Mouse (Mus musculus): ENCODE measurements around the gene Fam209. TPM values are rescaled to one million over a fixed set of nuclear protein-coding genes. Genes with fewer than 3 reads are reported as not detected.

The Fam209 gene
- polyA plus RNA-seq (2014; fragmentation: Nextera tagmentation; extraction: Ambion mirVana), result 0.43 and 0.74 TPM in 2 replicates

DNA sequence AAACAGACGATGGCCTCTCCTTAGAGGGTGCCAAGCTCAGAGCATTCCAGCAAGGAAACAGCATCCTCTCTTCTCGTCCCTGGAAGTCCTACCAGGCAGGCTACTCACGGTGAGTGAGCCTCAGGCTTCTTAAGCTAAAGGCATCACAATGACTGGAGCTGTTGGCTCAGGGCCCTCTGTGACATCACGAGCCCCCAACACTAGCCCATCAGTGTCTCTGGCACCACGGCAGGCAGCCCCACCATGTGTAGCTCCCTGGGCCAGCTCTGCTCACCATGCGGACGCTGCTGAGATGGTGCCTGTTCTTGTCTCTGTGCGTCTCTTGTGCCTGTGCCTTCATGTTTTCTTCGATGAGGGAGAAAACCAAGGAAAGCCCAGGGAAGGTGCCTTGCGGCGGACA lies at the start of gene Fam209:
Fam209 (plus strand) TSS at position 203 of the 400 bp plus-strand sequence.
- Histone ChIP-seq H3K27me3 (replicated peaks; ENCODE audit: control insufficient read depth, insufficient read depth, low read length) (no peaks in the 10 kb centered on the region), H3K4me2 (no peak within 1 kb of the TSS), H3K4me1 (replicated peaks; ENCODE audit: control insufficient read depth, insufficient read depth, low read length) (peaks cover 3% of the 10 kb centered on the region; the same call in 1 of the 2 replicates), H3K36me3 (ENCODE audit: control insufficient read depth, insufficient read depth, low read length) (peaks cover 14% of the 10 kb centered on the region), H3K4me3 (ENCODE audit: low read depth, low read length) (no peak within 1 kb of the TSS), H3K9me3 (ENCODE audit: control insufficient read depth, low read length) (no peaks in the 10 kb centered on the region), H3K9ac (ENCODE audit: low read depth, low read length) (no peak within 1 kb of the TSS), H3K27ac (ENCODE audit: low read depth, low read length) (no peak within 1 kb of the TSS)
- DNase-seq (ENCODE audit: low spot score) (no peak), ATAC-seq (replicated peaks; ENCODE audit: low FRiP score) (no peak)
- WGBS, result 87% methylated on average over 11 of the region's 11 CpGs

DNA sequence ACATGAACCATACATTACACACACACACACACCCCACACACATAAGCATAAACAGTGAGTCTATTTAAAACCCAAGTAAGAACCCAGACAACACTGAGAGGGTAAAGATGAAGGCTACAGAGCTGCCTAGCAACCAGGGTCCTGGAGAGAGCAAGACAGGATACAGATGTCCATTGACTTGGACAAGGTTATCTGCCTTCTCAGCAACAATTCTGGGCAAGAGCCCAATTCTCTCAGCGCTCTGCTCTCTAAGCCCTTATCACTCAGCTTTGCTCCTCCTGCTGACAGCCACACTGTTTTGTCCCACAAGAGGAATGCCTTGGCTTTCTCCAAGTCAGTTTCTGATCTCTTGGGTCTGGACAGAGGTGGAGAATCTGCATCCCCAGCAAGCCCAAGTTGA lies 41.7 kb upstream of the Fam209 start:
- no peak overlapping the region for H3K4me2 ChIP-seq
- no peak for DNase-seq (ENCODE audit: low spot score)
- no peaks in the 10 kb centered on the region for H3K36me3 ChIP-seq (ENCODE audit: control insufficient read depth, insufficient read depth, low read length)
- H3K4me1 ChIP-seq (replicated peaks; ENCODE audit: control insufficient read depth, insufficient read depth, low read length), result no peaks in the 10 kb centered on the region; the same call in 1 of the 2 replicates
- H3K9me3 ChIP-seq (ENCODE audit: control insufficient read depth, low read length), result no peaks in the 10 kb centered on the region
- WGBS, result 52% methylated on average over 1 of the region's 1 CpGs
- H3K9ac ChIP-seq (ENCODE audit: low read depth, low read length), result no peak overlapping the region
- ATAC-seq (replicated peaks; ENCODE audit: low FRiP score), result peak; percentile 63
- no peaks in the 10 kb centered on the region for H3K27me3 ChIP-seq (replicated peaks; ENCODE audit: control insufficient read depth, insufficient read depth, low read length)
- H3K27ac ChIP-seq (ENCODE audit: low read depth, low read length), result no peak overlapping the region
- no peak overlapping the region for H3K4me3 ChIP-seq (ENCODE audit: low read depth, low read length)

DNA sequence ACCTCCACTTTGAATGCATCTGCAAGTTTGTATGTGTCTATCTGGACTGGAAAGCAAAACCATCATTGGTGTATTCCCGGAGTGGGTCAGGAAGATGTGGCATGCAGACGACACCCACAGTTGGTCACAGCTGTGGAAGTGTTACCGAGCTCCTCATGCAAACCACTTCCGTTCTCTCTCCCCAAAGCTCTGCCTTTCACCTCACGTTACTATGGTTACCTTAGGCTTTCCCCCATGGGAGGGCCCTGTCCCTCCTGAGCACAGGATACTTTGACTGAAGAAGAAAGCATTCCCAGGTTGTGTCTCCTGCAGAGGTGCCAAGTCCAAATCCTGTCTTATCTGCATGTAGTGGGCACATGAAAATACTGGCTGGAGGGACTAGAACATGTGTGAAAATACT lies 38.6 kb upstream of the Fam209 start:
- no peaks in the 10 kb centered on the region for H3K36me3 ChIP-seq (ENCODE audit: control insufficient read depth, insufficient read depth, low read length)
- WGBS, result 39% methylated on average over 5 of the region's 5 CpGs
- H3K27ac ChIP-seq (ENCODE audit: low read depth, low read length), result no peak overlapping the region
- no peak overlapping the region for H3K4me3 ChIP-seq (ENCODE audit: low read depth, low read length)
- H3K9ac ChIP-seq (ENCODE audit: low read depth, low read length), result no peak overlapping the region
- no peak for ATAC-seq (replicated peaks; ENCODE audit: low FRiP score)
- no peaks in the 10 kb centered on the region for H3K9me3 ChIP-seq (ENCODE audit: control insufficient read depth, low read length)
- no peak for DNase-seq (ENCODE audit: low spot score)
- H3K27me3 ChIP-seq (replicated peaks; ENCODE audit: control insufficient read depth, insufficient read depth, low read length), result no peaks in the 10 kb centered on the region
- H3K4me2 ChIP-seq, result no peak overlapping the region
- no peaks in the 10 kb centered on the region; the same call in 1 of the 2 replicates for H3K4me1 ChIP-seq (replicated peaks; ENCODE audit: control insufficient read depth, insufficient read depth, low read length)

DNA sequence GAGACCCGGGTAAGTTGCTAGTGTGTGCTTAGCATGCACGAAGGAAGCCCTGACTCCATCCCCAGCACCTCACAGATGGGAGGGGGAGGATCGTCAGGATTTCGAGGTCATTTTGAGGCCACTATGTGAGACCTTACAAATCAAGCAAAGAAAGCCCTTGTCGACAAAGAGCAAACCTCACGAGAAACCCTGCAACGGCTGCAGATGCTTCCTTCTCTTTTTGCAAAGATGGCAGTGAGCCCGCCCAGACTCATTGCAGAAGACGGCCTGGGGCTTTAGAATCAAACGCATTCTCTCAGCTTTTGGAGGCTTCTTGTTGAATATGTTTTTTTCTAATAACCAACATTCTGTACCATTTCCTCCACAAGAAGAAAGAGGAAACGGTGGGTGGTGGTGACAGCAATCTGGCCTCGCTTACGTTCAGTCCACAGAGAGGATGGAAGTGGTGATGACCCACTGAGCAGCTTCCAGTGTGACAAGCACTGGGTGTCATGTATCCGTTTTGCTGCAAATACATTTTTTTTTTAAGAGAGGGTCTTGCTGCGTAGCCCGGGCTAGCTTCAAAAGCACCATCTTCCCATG lies 34.9 kb upstream of the Fam209 start:
- H3K4me2 ChIP-seq, result no peak overlapping the region
- no peak overlapping the region for H3K9ac ChIP-seq (ENCODE audit: low read depth, low read length)
- H3K4me1 ChIP-seq (replicated peaks; ENCODE audit: control insufficient read depth, insufficient read depth, low read length), result peaks cover 13% of the 10 kb centered on the region
- H3K27me3 ChIP-seq (replicated peaks; ENCODE audit: control insufficient read depth, insufficient read depth, low read length), result no peaks in the 10 kb centered on the region
- H3K4me3 ChIP-seq (ENCODE audit: low read depth, low read length), result no peak overlapping the region
- DNase-seq (ENCODE audit: low spot score) (no peak), ATAC-seq (replicated peaks; ENCODE audit: low FRiP score) (no peak)
- H3K9me3 ChIP-seq (ENCODE audit: control insufficient read depth, low read length), result no peaks in the 10 kb centered on the region
- H3K27ac ChIP-seq (ENCODE audit: low read depth, low read length), result no peak overlapping the region
- H3K36me3 ChIP-seq (ENCODE audit: control insufficient read depth, insufficient read depth, low read length), result no peaks in the 10 kb centered on the region
- 53% methylated on average over 16 of the region's 16 CpGs for WGBS

DNA sequence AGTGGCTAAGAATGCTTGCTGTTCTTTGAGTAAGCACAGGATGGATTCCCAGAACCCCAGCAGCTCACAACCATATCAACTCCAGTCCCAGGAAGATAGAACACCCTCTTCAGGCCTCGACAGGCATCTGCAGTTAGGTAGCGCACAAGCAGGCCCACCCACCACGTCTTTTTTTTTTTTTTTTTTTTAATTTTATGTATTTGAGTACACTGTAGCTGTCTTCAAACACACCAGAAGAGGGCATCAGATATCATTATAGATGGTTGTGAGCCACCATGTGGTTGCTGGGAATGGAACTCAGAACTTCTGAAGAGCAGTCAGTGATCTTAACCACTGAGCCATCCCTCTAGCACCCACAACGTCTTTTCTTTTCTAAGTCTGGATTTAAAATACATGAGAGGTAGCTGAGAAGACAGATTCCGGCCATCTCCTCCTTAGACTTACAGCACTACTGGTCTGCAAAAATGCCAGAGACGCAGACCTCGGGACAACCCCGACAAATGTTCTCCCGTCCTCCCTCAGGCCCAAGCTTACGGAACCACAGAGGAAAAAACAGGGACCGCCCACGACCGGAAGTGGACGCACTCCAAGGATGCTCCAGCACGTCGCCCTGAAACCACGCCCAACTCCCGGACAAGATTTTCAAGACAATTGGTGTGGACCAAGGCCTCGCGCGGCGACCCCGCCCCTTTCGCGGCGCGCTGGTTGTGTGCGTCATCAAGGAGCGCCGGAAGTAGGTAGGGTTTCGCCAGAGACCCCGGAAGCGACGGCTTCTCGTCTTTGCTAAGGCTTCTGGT lies 32.3 kb upstream of the Fam209 start, which contains the start of gene Rtf2:
Rtf2 (plus strand) TSS at position 714 of the 797 bp plus-strand sequence.
- H3K9me3 ChIP-seq (ENCODE audit: control insufficient read depth, low read length), result no peaks in the 10 kb centered on the region
- peak; percentile 99 for DNase-seq (ENCODE audit: low spot score)
- peaks cover 14% of the 10 kb centered on the region for H3K4me1 ChIP-seq (replicated peaks; ENCODE audit: control insufficient read depth, insufficient read depth, low read length)
- peak within 1 kb of the TSS; percentile 74 for H3K4me2 ChIP-seq
- H3K36me3 ChIP-seq (ENCODE audit: control insufficient read depth, insufficient read depth, low read length), result peaks cover 4% of the 10 kb centered on the region; the same call in 1 of the 2 replicates
- H3K9ac ChIP-seq (ENCODE audit: low read depth, low read length), result peak within 1 kb of the TSS; percentile 67
- 2% methylated on average over 35 of the region's 35 CpGs for WGBS
- peak; percentile 94 for ATAC-seq (replicated peaks; ENCODE audit: low FRiP score)
- no peaks in the 10 kb centered on the region for H3K27me3 ChIP-seq (replicated peaks; ENCODE audit: control insufficient read depth, insufficient read depth, low read length)
- H3K4me3 ChIP-seq (ENCODE audit: low read depth, low read length), result peak within 1 kb of the TSS; percentile 82
- H3K27ac ChIP-seq (ENCODE audit: low read depth, low read length), result peak within 1 kb of the TSS; percentile 17; the same call in 1 of the 2 replicates

DNA sequence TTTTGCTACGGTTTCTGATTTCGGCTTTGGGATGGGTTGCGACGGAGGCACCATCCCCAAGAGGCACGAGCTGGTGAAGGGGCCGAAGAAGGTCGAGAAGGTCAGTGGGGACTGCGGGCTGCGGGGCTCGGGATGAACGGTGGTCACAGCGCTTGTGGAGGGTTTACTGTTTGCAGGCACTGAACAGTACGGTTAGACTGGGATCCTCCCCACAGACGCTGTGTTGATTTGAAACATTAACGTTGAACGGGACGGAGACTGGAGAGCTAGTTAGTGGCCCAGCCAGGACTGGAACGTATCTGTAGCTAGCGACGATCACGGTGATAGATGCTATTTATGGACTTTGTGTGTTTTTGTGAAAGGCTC lies 31.7 kb upstream of the Fam209 start:
- Histone ChIP-seq H3K27me3 (replicated peaks; ENCODE audit: control insufficient read depth, insufficient read depth, low read length) (no peaks in the 10 kb centered on the region), H3K9ac (ENCODE audit: low read depth, low read length) (peak overlapping the region; percentile 67), H3K36me3 (ENCODE audit: control insufficient read depth, insufficient read depth, low read length) (peaks cover 6% of the 10 kb centered on the region; the same call in 1 of the 2 replicates), H3K4me1 (replicated peaks; ENCODE audit: control insufficient read depth, insufficient read depth, low read length) (peaks cover 14% of the 10 kb centered on the region), H3K9me3 (ENCODE audit: control insufficient read depth, low read length) (no peaks in the 10 kb centered on the region), H3K4me2 (peak overlapping the region; percentile 74), H3K27ac (ENCODE audit: low read depth, low read length) (peak overlapping the region; percentile 17; the same call in 1 of the 2 replicates), H3K4me3 (ENCODE audit: low read depth, low read length) (peak overlapping the region; percentile 82)
- ATAC-seq (replicated peaks; ENCODE audit: low FRiP score), result peak; percentile 56
- 1% methylated on average over 21 of the region's 21 CpGs for WGBS
- DNase-seq (ENCODE audit: low spot score), result no peak

DNA sequence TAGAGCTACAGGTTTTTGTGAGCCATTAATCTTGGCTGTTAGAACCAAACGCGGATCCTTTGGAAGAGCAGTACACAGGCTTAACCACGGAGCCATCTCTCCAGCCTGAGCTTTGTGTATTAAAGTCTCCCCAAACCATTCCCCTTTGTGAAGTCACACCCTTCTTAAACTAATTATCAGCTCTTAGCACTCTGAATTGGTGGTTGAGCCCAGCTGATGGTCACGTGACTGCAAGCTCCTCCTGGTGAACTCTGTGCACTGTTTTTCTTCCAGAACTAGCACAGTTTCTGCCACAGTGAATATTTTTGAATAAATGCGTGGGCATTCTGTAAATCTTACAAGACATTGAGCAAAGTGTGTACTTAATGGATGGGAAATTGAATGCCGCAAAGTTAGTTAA lies 31.1 kb upstream of the Fam209 start:
- Histone ChIP-seq H3K9me3 (ENCODE audit: control insufficient read depth, low read length) (no peaks in the 10 kb centered on the region), H3K9ac (ENCODE audit: low read depth, low read length) (peak overlapping the region; percentile 67), H3K27ac (ENCODE audit: low read depth, low read length) (peak overlapping the region; percentile 17; the same call in 1 of the 2 replicates), H3K4me2 (peak overlapping the region; percentile 74), H3K4me1 (replicated peaks; ENCODE audit: control insufficient read depth, insufficient read depth, low read length) (peaks cover 14% of the 10 kb centered on the region), H3K36me3 (ENCODE audit: control insufficient read depth, insufficient read depth, low read length) (peaks cover 11% of the 10 kb centered on the region), H3K4me3 (ENCODE audit: low read depth, low read length) (peak overlapping the region; percentile 82), H3K27me3 (replicated peaks; ENCODE audit: control insufficient read depth, insufficient read depth, low read length) (no peaks in the 10 kb centered on the region)
- DNase-seq (ENCODE audit: low spot score) (no peak), ATAC-seq (replicated peaks; ENCODE audit: low FRiP score) (peak; percentile 65)
- 27% methylated on average over 6 of the region's 6 CpGs for WGBS

DNA sequence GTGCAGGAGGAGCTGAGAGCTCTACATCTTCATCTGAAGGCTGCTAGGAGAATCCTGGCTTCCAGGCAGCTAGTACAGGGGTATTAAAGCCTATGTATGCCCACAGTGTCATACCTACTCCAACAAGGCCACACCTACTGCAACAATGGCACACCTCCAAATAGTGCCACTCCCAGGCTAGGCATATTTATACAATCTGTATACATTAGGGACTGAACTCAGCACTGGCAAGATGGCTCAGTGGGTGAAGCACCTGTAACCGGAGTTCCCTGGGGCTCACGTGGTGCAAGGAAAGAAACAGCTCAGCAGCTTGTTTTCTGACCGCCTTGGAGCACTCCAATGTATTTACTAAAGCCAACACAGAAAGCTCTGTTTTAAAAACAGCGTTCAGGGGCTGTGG lies 26.7 kb upstream of the Fam209 start:
- ATAC-seq (replicated peaks; ENCODE audit: low FRiP score) (no peak), DNase-seq (ENCODE audit: low spot score) (no peak)
- Histone ChIP-seq H3K4me2 (no peak overlapping the region), H3K4me3 (ENCODE audit: low read depth, low read length) (no peak overlapping the region), H3K4me1 (replicated peaks; ENCODE audit: control insufficient read depth, insufficient read depth, low read length) (peaks cover 14% of the 10 kb centered on the region), H3K9ac (ENCODE audit: low read depth, low read length) (no peak overlapping the region), H3K27ac (ENCODE audit: low read depth, low read length) (no peak overlapping the region), H3K9me3 (ENCODE audit: control insufficient read depth, low read length) (no peaks in the 10 kb centered on the region), H3K27me3 (replicated peaks; ENCODE audit: control insufficient read depth, insufficient read depth, low read length) (no peaks in the 10 kb centered on the region), H3K36me3 (ENCODE audit: control insufficient read depth, insufficient read depth, low read length) (peaks cover 44% of the 10 kb centered on the region)
- 93% methylated on average over 4 of the region's 4 CpGs for WGBS
